Mouse (Mus musculus) CH12.LX (cell line): Measurements from ENCODE around the gene Junb.

Experiments used
- CTCF ChIP-seq, 2 experiments: IDR thresholded peaks in 1 of 2; conservative IDR thresholded peaks in 1 of 2; 2 replicates each; pipeline ENCODE4 v1.5.1; 2011 to 2012; ENCODE audit warnings: low read depth in 2 of 2, low read length in 2 of 2, improper control_type of control experiment in 1 of 2, inconsistent platforms in 1 of 2, mild to moderate bottlenecking in 1 of 2, moderate library complexity in 1 of 2
- MAZ ChIP-seq: IDR thresholded peaks from 2 replicates; pipeline ENCODE4 v1.6.1; 2012; ENCODE audit warnings: low read depth, mild to moderate bottlenecking, inconsistent platforms, low read length, improper control_type of control experiment, moderate library complexity
- SIN3A ChIP-seq: IDR thresholded peaks from 2 replicates; pipeline ENCODE4 v1.6.1; 2012; ENCODE audit warnings: low read length, improper control_type of control experiment, inconsistent platforms
- USF1 ChIP-seq: IDR thresholded peaks from 2 replicates; pipeline ENCODE4 v1.6.1; 2014; ENCODE audit warnings: low read depth, mild to moderate bottlenecking, inconsistent platforms, low read length, improper control_type of control experiment
- USF2 ChIP-seq: conservative IDR thresholded peaks from 2 replicates; pipeline ENCODE4 v1.6.1; 2011; ENCODE audit warnings: low read depth, low read length, improper control_type of control experiment

- no peak for TF ChIP-seq CTCF (conservative IDR thresholded peaks at IDR 0.05 in 1 of 2, IDR thresholded peaks at IDR 0.05 in 1 of 2; ENCODE audit: low read depth in 2 of 2, low read length in 2 of 2)
- TF ChIP-seq SIN3A = no peak
- no peak for TF ChIP-seq MAZ
- TF ChIP-seq USF1 = no peak
- no peak for TF ChIP-seq USF2
Observed at GRCm38 (mm10) chr8:84934860-84935259, 43.7 kb downstream of the Junb start.
